Mouse (Mus musculus) C2C12 (cell line): Measurements from ENCODE around the gene Macc1.
"Not testable (repeated sequence)": the region's sequence is repeated elsewhere in the genome, so short reads cannot be mapped to it uniquely, and the experiment has no call there.

Experiments used
- CEBPB ChIP-seq: IDR thresholded peaks from one replicate; pipeline ENCODE4 v1.6.1; 2011; ENCODE audit warnings: low read depth, mild to moderate bottlenecking, control low read depth, moderate library complexity
- CTCF ChIP-seq: IDR thresholded peaks from one replicate; pipeline ENCODE4 v1.5.1; 2011; ENCODE audit not compliant: control insufficient read depth, insufficient read depth, insufficient read length
- FOSL1 ChIP-seq: IDR thresholded peaks from one replicate; pipeline ENCODE4 v1.8.0; 2011; ENCODE audit warnings: mild to moderate bottlenecking, low read length; ENCODE audit not compliant: poor library complexity, insufficient read depth, severe bottlenecking
- MYOD1 ChIP-seq: IDR thresholded peaks from one replicate; pipeline ENCODE4 v1.6.1; 2011; ENCODE audit warnings: low read depth; ENCODE audit not compliant: control insufficient read depth, insufficient read length
- USF1 ChIP-seq: IDR thresholded peaks from one replicate; pipeline ENCODE4 v1.6.1; 2011; ENCODE audit warnings: low read depth, mild to moderate bottlenecking, control low read depth, moderate library complexity

DNA sequence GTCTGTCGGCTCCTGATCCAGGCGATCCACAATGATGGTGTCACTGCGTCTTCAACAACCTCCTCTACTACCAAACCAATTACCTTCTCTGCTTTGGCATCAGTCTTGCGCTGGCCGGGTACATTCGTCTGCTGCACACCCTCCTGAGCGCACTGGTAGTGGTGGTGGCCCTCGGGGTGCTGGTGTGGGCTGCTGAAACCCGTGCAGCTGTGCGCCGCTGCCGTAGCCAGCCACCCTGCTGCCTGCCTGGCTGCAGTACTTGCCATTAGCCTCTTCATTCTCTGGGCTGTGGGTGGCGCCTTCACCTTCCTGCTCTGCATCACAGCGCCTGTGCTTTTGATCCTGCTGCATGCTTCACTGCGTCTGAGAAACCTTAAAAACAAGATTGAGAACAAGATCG is 38.5 kb downstream of the Macc1 start:
- TF ChIP-seq CEBPB, CTCF, USF1, FOSL1, MYOD1: not testable (repeated sequence)
